Mouse (Mus musculus) liver, embryonic 12.5 days (tissue): ENCODE measurements around the gene Cfap57. TPM values are rescaled to one million over a fixed set of nuclear protein-coding genes. Genes with fewer than 3 reads are reported as not detected.

ENCODE experiments used
- ATAC-seq: fragments of 200-750 bp; cut with Nextera tagmentation; 2 replicates; pipeline ENCODE4 v1.8.0; 2017; ENCODE audit warnings: moderate number of reproducible peaks, mild to moderate bottlenecking, moderate library complexity
- H3K27ac ChIP-seq: fragments of 300-500 bp; sonication (generic); 2 replicates; pipeline ENCODE4 v1.5.1; 2016; ENCODE audit warnings: mild to moderate bottlenecking
- H3K27me3 ChIP-seq: fragments of 300-500 bp; sonication (generic); replicated peaks from 2 replicates; pipeline ENCODE4 v1.6.1; 2016; ENCODE audit warnings: mild to moderate bottlenecking, moderate library complexity
- H3K36me3 ChIP-seq: fragments of 300-500 bp; sonication (generic); 2 replicates; pipeline ENCODE4 v1.6.1; 2016; ENCODE audit warnings: mild to moderate bottlenecking, moderate library complexity
- H3K4me1 ChIP-seq: fragments of 300-500 bp; sonication (generic); 2 replicates; pipeline ENCODE4 v1.6.1; 2016
- H3K4me2 ChIP-seq: fragments of 300-500 bp; sonication (generic); 2 replicates; pipeline ENCODE4 v1.6.1; 2016; ENCODE audit warnings: mild to moderate bottlenecking, moderate library complexity
- H3K4me3 ChIP-seq: fragments of 300-500 bp; sonication (generic); 2 replicates; pipeline ENCODE4 v1.5.1; 2016; ENCODE audit warnings: mild to moderate bottlenecking, moderate library complexity
- H3K9ac ChIP-seq: fragments of 300-500 bp; sonication (generic); 2 replicates; pipeline ENCODE4 v1.6.1; 2016; ENCODE audit warnings: mild to moderate bottlenecking, moderate library complexity
- H3K9me3 ChIP-seq: fragments of 300-500 bp; sonication (generic); replicated peaks from 2 replicates; pipeline ENCODE4 v1.6.1; 2016; ENCODE audit warnings: mild to moderate bottlenecking, moderate library complexity
- WGBS: fragments of 180-500 bp; shearing (Covaris S2); methylation state at CpG from one replicate; pipeline ENCODE4 v1.1.7; 2016; ENCODE audit not compliant: insufficient replicate concordance; 5-methylcytosine and 5-hydroxymethylcytosine counted together
- polyA plus RNA-seq: library from polyadenylated mRNA; unstranded; fragments of >200 nt; fragmentation: Nextera tagmentation; extraction: Ambion mirVana; gene quantifications from 2 replicates; pipeline ENCODE4 v1.2.1, GENCODE M21; 2016

Gene Cfap57
- polyA plus RNA-seq = 1.3 and 1.5 TPM in 2 replicates

GRCm38 (mm10) chr4:118620279-118620966, at the start of gene Cfap57, which contains the start of gene Ebna1bp2:
Gene Cfap57, minus strand, starts transcription at chr4:118620777.
Gene Ebna1bp2, plus strand, starts transcription at chr4:118620799.
- peak within 1 kb of the TSS; percentile 64 for H3K27ac ChIP-seq
- WGBS = 1% methylated on average over 37 of the region's 41 CpGs

GRCm38 (mm10) chr4:118658652-118659051, 38.1 kb upstream of the Cfap57 start, which contains the start of gene Olfr62:
Gene Olfr62, plus strand, starts transcription at chr4:118658952.
- no peak for ATAC-seq
- Histone ChIP-seq H3K9ac (no peak within 1 kb of the TSS), H3K27ac (no peak within 1 kb of the TSS), H3K27me3 (peaks cover 3% of the 10 kb centered on the region; the same call in 1 of the 2 replicates), H3K36me3 (no peaks in the 10 kb centered on the region), H3K4me2 (no peak within 1 kb of the TSS), H3K4me3 (no peak within 1 kb of the TSS), H3K4me1 (no peaks in the 10 kb centered on the region), H3K9me3 (no peaks in the 10 kb centered on the region)

More at GRCm38 (mm10) chr4:118620279-118620966, at the start of gene Cfap57, which contains the start of gene Ebna1bp2:
- peaks cover 18% of the 10 kb centered on the region for H3K4me1 ChIP-seq
- peak; percentile 90 for ATAC-seq
- H3K4me3 ChIP-seq = peak within 1 kb of the TSS; percentile 90
- no peaks in the 10 kb centered on the region for H3K27me3 ChIP-seq
- H3K4me2 ChIP-seq = peak within 1 kb of the TSS; percentile 89
- peak within 1 kb of the TSS; percentile 77 for H3K9ac ChIP-seq
- 0 out of 2 replicates have a peak, but pooled peaks cover 6% of the 10 kb centered on the region for H3K9me3 ChIP-seq
- H3K36me3 ChIP-seq = peaks cover 28% of the 10 kb centered on the region

GRCm38 (mm10) chr4:118645234-118645633, 24.7 kb upstream of the Cfap57 start:
- Histone ChIP-seq H3K4me1 (no peaks in the 10 kb centered on the region), H3K36me3 (no peaks in the 10 kb centered on the region), H3K27ac (no peak overlapping the region), H3K4me3 (no peak overlapping the region), H3K9ac (no peak overlapping the region), H3K9me3 (no peaks in the 10 kb centered on the region), H3K27me3 (no peaks in the 10 kb centered on the region; the same call in 1 of the 2 replicates), H3K4me2 (no peak overlapping the region)
- 11% methylated on average over 2 of the region's 2 CpGs for WGBS
- no peak for ATAC-seq

- no peaks in the 10 kb centered on the region for H3K4me1 ChIP-seq
- no peaks in the 10 kb centered on the region for H3K9me3 ChIP-seq
- H3K9ac ChIP-seq = no peak overlapping the region
- H3K27me3 ChIP-seq = no peaks in the 10 kb centered on the region; the same call in 1 of the 2 replicates
- ATAC-seq = no peak
- H3K27ac ChIP-seq = no peak overlapping the region
- WGBS = 45% methylated on average over 20 of the region's 20 CpGs
- no peak overlapping the region for H3K4me2 ChIP-seq
- no peak overlapping the region for H3K4me3 ChIP-seq
- no peaks in the 10 kb centered on the region for H3K36me3 ChIP-seq
Measured at GRCm38 (mm10) chr4:118642346-118643190, 22.0 kb upstream of the Cfap57 start.

DNA sequence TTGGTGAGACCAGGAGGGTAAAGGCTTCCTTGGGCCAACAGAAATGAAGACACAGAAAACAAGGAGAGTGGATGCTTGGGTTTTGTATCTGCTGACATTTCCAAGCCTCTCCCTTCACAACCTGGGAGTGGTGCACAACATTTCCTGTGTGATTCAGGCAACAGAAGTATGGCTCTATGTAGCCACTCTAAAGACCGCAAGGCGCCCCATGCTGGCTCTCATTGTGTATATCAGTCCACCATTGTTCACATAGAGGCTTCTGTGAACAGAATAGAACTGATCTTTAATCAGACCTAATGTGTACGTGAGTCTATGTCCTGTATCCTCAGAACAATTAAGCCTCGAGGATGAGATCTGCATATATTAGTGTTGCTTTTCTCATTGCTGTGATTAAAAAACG, 9.7 kb upstream of the Cfap57 start:
- ATAC-seq = no peak
- Histone ChIP-seq H3K4me1 (no peaks in the 10 kb centered on the region), H3K4me3 (no peak overlapping the region), H3K9ac (no peak overlapping the region), H3K36me3 (peaks cover 54% of the 10 kb centered on the region), H3K9me3 (no peaks in the 10 kb centered on the region), H3K27ac (no peak overlapping the region), H3K4me2 (no peak overlapping the region), H3K27me3 (no peaks in the 10 kb centered on the region)
- WGBS = 83% methylated on average over 5 of the region's 5 CpGs

- ATAC-seq = peak; percentile 55; the same call in 1 of the 2 replicates
- 43% methylated on average over 9 of the region's 9 CpGs for WGBS
- H3K36me3 ChIP-seq = peaks cover 42% of the 10 kb centered on the region
- no peaks in the 10 kb centered on the region for H3K27me3 ChIP-seq
- peak overlapping the region; percentile 77 for H3K9ac ChIP-seq
- H3K4me1 ChIP-seq = peaks cover 18% of the 10 kb centered on the region
- peak overlapping the region; percentile 90 for H3K4me3 ChIP-seq
- 0 out of 2 replicates have a peak, but pooled peaks cover 6% of the 10 kb centered on the region for H3K9me3 ChIP-seq
- peak overlapping the region; percentile 89 for H3K4me2 ChIP-seq
- H3K27ac ChIP-seq = no peak overlapping the region
Measured at GRCm38 (mm10) chr4:118621781-118622180, 1.2 kb upstream of the Cfap57 start.

DNA sequence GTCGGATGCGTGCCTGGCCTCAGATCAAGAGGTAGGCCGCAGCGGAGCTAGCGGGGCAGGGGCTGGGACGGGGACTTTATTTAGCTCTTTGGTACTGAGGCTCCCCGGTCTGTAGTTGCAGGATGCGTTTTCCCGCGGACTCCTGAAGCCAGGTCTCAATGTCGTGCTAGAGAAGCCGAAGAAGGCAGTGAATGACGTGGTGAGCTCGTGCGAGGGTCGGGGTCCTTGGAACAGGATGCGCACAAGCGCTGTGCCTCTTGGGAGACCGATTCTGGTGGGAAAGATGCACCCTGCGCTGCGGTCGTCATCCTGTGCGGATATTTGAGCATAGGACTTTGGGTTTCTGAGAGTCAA, 367 bp upstream of the Cfap57 start:
- under 1% methylated on average over 23 of the region's 23 CpGs for WGBS
- ATAC-seq = peak; percentile 42
- Histone ChIP-seq H3K4me1 (peaks cover 18% of the 10 kb centered on the region), H3K27ac (peak overlapping the region; percentile 64), H3K36me3 (peaks cover 34% of the 10 kb centered on the region), H3K4me2 (peak overlapping the region; percentile 89), H3K27me3 (no peaks in the 10 kb centered on the region), H3K9ac (peak overlapping the region; percentile 77), H3K4me3 (peak overlapping the region; percentile 90), H3K9me3 (0 out of 2 replicates have a peak, but pooled peaks cover 6% of the 10 kb centered on the region)

DNA sequence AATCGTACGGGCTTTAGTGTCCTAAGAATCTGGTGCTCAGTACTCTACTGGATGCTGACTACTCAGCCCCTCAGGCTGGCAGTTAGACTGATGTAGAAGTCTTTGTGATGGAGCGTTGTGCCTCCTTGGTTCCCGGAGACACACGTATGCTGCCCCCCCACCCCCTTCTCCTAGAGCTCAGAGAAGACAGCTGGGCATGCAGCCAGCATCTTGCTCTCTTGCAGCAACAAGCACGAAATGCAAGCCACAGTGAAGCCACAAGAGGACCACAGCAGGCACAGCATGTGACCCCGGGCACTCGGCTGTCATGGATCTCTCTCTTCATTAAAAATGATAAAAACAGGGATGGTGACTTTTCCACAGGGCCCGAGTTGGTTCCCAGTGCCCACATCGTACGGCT, 5.2 kb downstream of the Cfap57 start:
- H3K27ac ChIP-seq = no peak overlapping the region
- no peak overlapping the region for H3K4me3 ChIP-seq
- H3K9ac ChIP-seq = no peak overlapping the region
- ATAC-seq = no peak
- no peaks in the 10 kb centered on the region for H3K36me3 ChIP-seq
- H3K9me3 ChIP-seq = 0 out of 2 replicates have a peak, but pooled peaks cover 6% of the 10 kb centered on the region
- peaks cover 4% of the 10 kb centered on the region for H3K4me1 ChIP-seq
- WGBS = 71% methylated on average over 11 of the region's 11 CpGs
- peaks cover 3% of the 10 kb centered on the region; the same call in 1 of the 2 replicates for H3K27me3 ChIP-seq
- H3K4me2 ChIP-seq = no peak overlapping the region

- Histone ChIP-seq H3K4me2 (no peak overlapping the region), H3K27ac (no peak overlapping the region), H3K9me3 (0 out of 2 replicates have a peak, but pooled peaks cover 6% of the 10 kb centered on the region), H3K4me3 (no peak overlapping the region), H3K4me1 (no peaks in the 10 kb centered on the region), H3K27me3 (peaks cover 3% of the 10 kb centered on the region; the same call in 1 of the 2 replicates), H3K9ac (no peak overlapping the region), H3K36me3 (no peaks in the 10 kb centered on the region)
- WGBS = 17% methylated on average over 11 of the region's 11 CpGs
- no peak for ATAC-seq
Measured at GRCm38 (mm10) chr4:118612619-118613018, 8.0 kb downstream of the Cfap57 start.

DNA sequence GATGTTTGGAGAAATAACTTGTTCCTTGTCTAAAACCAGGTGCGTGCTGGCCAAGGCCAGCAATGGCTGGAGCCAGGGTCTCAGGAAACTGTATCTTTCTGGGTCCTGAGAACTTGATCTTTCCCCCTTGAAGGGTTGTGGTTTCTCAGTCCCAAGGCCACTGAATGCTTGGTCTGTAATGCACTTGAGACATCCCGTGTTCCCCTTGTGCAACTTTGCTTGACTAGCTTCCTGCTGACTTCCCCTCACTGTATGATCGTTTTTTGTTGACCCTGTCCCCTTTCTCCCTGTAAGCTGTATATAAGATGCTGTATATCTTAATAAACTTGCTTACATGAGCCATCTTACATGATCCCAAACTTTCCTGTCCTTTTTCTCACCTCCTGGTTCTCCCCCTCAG, 10.7 kb downstream of the Cfap57 start:
- Histone ChIP-seq H3K4me1 (no peaks in the 10 kb centered on the region), H3K9me3 (no peaks in the 10 kb centered on the region), H3K27me3 (peaks cover 8% of the 10 kb centered on the region; the same call in 1 of the 2 replicates), H3K9ac (no peak overlapping the region), H3K4me3 (no peak overlapping the region), H3K4me2 (no peak overlapping the region), H3K27ac (no peak overlapping the region), H3K36me3 (no peaks in the 10 kb centered on the region)
- 30% methylated on average over 3 of the region's 3 CpGs for WGBS
- ATAC-seq = no peak

DNA sequence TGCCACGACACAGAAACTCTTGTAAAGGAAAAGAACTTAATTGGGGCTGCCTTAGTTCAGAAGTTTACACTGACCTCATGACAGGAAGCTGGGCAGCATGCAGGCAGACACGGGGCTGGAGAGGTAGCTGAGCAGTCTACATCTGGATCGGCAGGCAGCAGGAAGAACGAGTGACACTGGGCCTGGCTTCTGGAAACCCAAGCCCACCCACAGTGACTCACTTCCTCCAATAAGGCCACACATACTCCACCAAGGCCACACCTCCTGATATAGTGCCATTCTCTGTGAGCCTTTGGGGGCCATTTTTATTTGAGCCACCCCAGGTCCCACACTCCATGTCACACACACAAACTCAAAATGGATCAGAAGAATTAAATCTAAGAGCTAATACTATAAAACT, 16.5 kb downstream of the Cfap57 start:
- 32% methylated on average over 4 of the region's 4 CpGs for WGBS
- Histone ChIP-seq H3K9ac (no peak overlapping the region), H3K36me3 (no peaks in the 10 kb centered on the region), H3K27ac (no peak overlapping the region), H3K4me2 (no peak overlapping the region), H3K27me3 (0 out of 2 replicates have a peak, but pooled peaks cover 4% of the 10 kb centered on the region), H3K4me1 (no peaks in the 10 kb centered on the region), H3K9me3 (no peaks in the 10 kb centered on the region), H3K4me3 (no peak overlapping the region)
- ATAC-seq = no peak

DNA sequence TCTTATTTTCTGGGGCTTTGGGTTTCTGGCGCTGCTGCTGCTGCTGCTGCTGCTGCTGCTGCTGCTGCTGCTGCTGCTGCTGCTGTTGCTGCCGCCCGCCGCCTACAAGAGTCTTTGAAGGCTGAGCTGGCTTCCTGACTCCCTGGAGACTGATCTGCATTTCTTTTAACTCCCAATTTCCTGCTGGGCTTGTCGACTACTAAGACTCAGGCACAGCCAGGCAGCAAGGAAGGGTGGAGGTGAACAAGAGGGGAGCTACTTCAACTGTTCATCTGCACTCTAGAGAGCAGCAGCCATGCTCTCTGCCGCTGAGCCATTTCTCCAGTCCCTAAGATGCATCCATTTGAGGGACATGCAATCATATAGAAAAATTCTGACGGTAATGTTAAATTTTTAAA, 30.8 kb downstream of the Cfap57 start:
- H3K9me3 ChIP-seq = no peaks in the 10 kb centered on the region
- peaks cover 14% of the 10 kb centered on the region for H3K27me3 ChIP-seq
- H3K4me1 ChIP-seq = no peaks in the 10 kb centered on the region
- H3K36me3 ChIP-seq = no peaks in the 10 kb centered on the region
- no peak overlapping the region for H3K27ac ChIP-seq
- ATAC-seq = no peak
- no peak overlapping the region for H3K4me3 ChIP-seq
- H3K9ac ChIP-seq = no peak overlapping the region
- H3K4me2 ChIP-seq = no peak overlapping the region
- WGBS = 18% methylated on average over 7 of the region's 7 CpGs
